Mouse (Mus musculus): Measurements from ENCODE around the gene Fam160b1. TPM values are rescaled to one million over a fixed set of nuclear protein-coding genes. Genes with fewer than 3 reads are reported as not detected.

The Fam160b1 gene
- polyA plus RNA-seq, 1 experiment: 13.7 TPM

GRCm38 (mm10) chr19:57423402-57423801 lies 62.9 kb downstream of the Fam160b1 start:
- Histone ChIP-seq H3K36me3 (ENCODE audit: control insufficient read depth, insufficient read depth, low read length) (no peaks in the 10 kb centered on the region), H3K4me3 (ENCODE audit: control insufficient read depth, low read depth, low read length) (peak overlapping the region; percentile 46; the same call in 1 of the 2 replicates), H3K27ac (ENCODE audit: control insufficient read depth, insufficient read depth, low read depth, low read length) (no peak overlapping the region), H3K27me3 (ENCODE audit: control insufficient read depth, insufficient read depth, low read length) (no peaks in the 10 kb centered on the region), H3K4me1 (ENCODE audit: control insufficient read depth, insufficient read depth, low read length) (peaks cover 5% of the 10 kb centered on the region)
- TF ChIP-seq CTCF (IDR thresholded peaks at IDR 0.05; ENCODE audit: control insufficient read depth, insufficient read depth, insufficient replicate concordance, low read depth, low read length) (no peak), POLR2A (IDR thresholded peaks at IDR 0.05; ENCODE audit: control insufficient read depth, low read depth, low read length) (no peak)

- TF ChIP-seq POLR2A (IDR thresholded peaks at IDR 0.05; ENCODE audit: control insufficient read depth, low read depth, low read length): no peak
- TF ChIP-seq CTCF (IDR thresholded peaks at IDR 0.05; ENCODE audit: control insufficient read depth, insufficient read depth, insufficient replicate concordance, low read depth, low read length): no peak
- Histone ChIP-seq H3K4me3 (ENCODE audit: control insufficient read depth, low read depth, low read length) (peak overlapping the region; percentile 65), H3K36me3 (ENCODE audit: control insufficient read depth, insufficient read depth, low read length) (no peaks in the 10 kb centered on the region), H3K27me3 (ENCODE audit: control insufficient read depth, insufficient read depth, low read length) (no peaks in the 10 kb centered on the region), H3K27ac (ENCODE audit: control insufficient read depth, insufficient read depth, low read depth, low read length) (no peak overlapping the region), H3K4me1 (ENCODE audit: control insufficient read depth, insufficient read depth, low read length) (peaks cover 5% of the 10 kb centered on the region)
Measured at GRCm38 (mm10) chr19:57425296-57425695, 64.8 kb downstream of the Fam160b1 start.

GRCm38 (mm10) chr19:57426841-57427240 lies 66.4 kb downstream of the Fam160b1 start:
- Histone ChIP-seq H3K27me3 (ENCODE audit: control insufficient read depth, insufficient read depth, low read length) (no peaks in the 10 kb centered on the region), H3K27ac (ENCODE audit: control insufficient read depth, insufficient read depth, low read depth, low read length) (no peak overlapping the region), H3K4me1 (ENCODE audit: control insufficient read depth, insufficient read depth, low read length) (peaks cover 5% of the 10 kb centered on the region), H3K4me3 (ENCODE audit: control insufficient read depth, low read depth, low read length) (no peak overlapping the region), H3K36me3 (ENCODE audit: control insufficient read depth, insufficient read depth, low read length) (no peaks in the 10 kb centered on the region)
- TF ChIP-seq POLR2A (IDR thresholded peaks at IDR 0.05; ENCODE audit: control insufficient read depth, low read depth, low read length): no peak
- TF ChIP-seq CTCF (IDR thresholded peaks at IDR 0.05; ENCODE audit: control insufficient read depth, insufficient read depth, insufficient replicate concordance, low read depth, low read length): no peak

GRCm38 (mm10) chr19:57427756-57428438 lies 67.4 kb downstream of the Fam160b1 start:
- H3K4me1 ChIP-seq (ENCODE audit: control insufficient read depth, insufficient read depth, low read length): peaks cover 4% of the 10 kb centered on the region
- no peak overlapping the region for H3K27ac ChIP-seq (ENCODE audit: control insufficient read depth, insufficient read depth, low read depth, low read length)
- H3K4me3 ChIP-seq (ENCODE audit: control insufficient read depth, low read depth, low read length): no peak overlapping the region
- TF ChIP-seq POLR2A (IDR thresholded peaks at IDR 0.05; ENCODE audit: control insufficient read depth, low read depth, low read length) (no peak), CTCF (IDR thresholded peaks at IDR 0.05; ENCODE audit: control insufficient read depth, insufficient read depth, insufficient replicate concordance, low read depth, low read length) (no peak)
- H3K27me3 ChIP-seq (ENCODE audit: control insufficient read depth, insufficient read depth, low read length): no peaks in the 10 kb centered on the region
- no peaks in the 10 kb centered on the region for H3K36me3 ChIP-seq (ENCODE audit: control insufficient read depth, insufficient read depth, low read length)

- no peak for TF ChIP-seq CTCF (IDR thresholded peaks at IDR 0.05; ENCODE audit: control insufficient read depth, insufficient read depth, insufficient replicate concordance, low read depth, low read length)
- no peak for TF ChIP-seq POLR2A (IDR thresholded peaks at IDR 0.05; ENCODE audit: control insufficient read depth, low read depth, low read length)
- H3K4me1 ChIP-seq (ENCODE audit: control insufficient read depth, insufficient read depth, low read length): peaks cover 4% of the 10 kb centered on the region
Measured at GRCm38 (mm10) chr19:57428641-57429040, 68.2 kb downstream of the Fam160b1 start.

GRCm38 (mm10) chr19:57429926-57430325 lies 69.4 kb downstream of the Fam160b1 start:
- Histone ChIP-seq H3K4me3 (ENCODE audit: control insufficient read depth, low read depth, low read length) (no peak overlapping the region), H3K27me3 (ENCODE audit: control insufficient read depth, insufficient read depth, low read length) (no peaks in the 10 kb centered on the region), H3K27ac (ENCODE audit: control insufficient read depth, insufficient read depth, low read depth, low read length) (no peak overlapping the region), H3K4me1 (ENCODE audit: control insufficient read depth, insufficient read depth, low read length) (peaks cover 3% of the 10 kb centered on the region), H3K36me3 (ENCODE audit: control insufficient read depth, insufficient read depth, low read length) (no peaks in the 10 kb centered on the region)
- TF ChIP-seq CTCF (IDR thresholded peaks at IDR 0.05; ENCODE audit: control insufficient read depth, insufficient read depth, insufficient replicate concordance, low read depth, low read length): no peak
- TF ChIP-seq POLR2A (IDR thresholded peaks at IDR 0.05; ENCODE audit: control insufficient read depth, low read depth, low read length): no peak

More at GRCm38 (mm10) chr19:57428641-57429040, 68.2 kb downstream of the Fam160b1 start:
- Histone ChIP-seq H3K27me3 (ENCODE audit: control insufficient read depth, insufficient read depth, low read length) (no peaks in the 10 kb centered on the region), H3K4me3 (ENCODE audit: control insufficient read depth, low read depth, low read length) (no peak overlapping the region), H3K36me3 (ENCODE audit: control insufficient read depth, insufficient read depth, low read length) (no peaks in the 10 kb centered on the region), H3K27ac (ENCODE audit: control insufficient read depth, insufficient read depth, low read depth, low read length) (no peak overlapping the region)

GRCm38 (mm10) chr19:57431476-57431875 lies 71.0 kb downstream of the Fam160b1 start:
- Histone ChIP-seq H3K4me1 (ENCODE audit: control insufficient read depth, insufficient read depth, low read length) (no peaks in the 10 kb centered on the region), H3K36me3 (ENCODE audit: control insufficient read depth, insufficient read depth, low read length) (no peaks in the 10 kb centered on the region)

More at GRCm38 (mm10) chr19:57431476-57431875, 71.0 kb downstream of the Fam160b1 start:
- no peak overlapping the region for H3K4me3 ChIP-seq (ENCODE audit: control insufficient read depth, low read depth, low read length)
- H3K27me3 ChIP-seq (ENCODE audit: control insufficient read depth, insufficient read depth, low read length): no peaks in the 10 kb centered on the region
- no peak for TF ChIP-seq CTCF (IDR thresholded peaks at IDR 0.05; ENCODE audit: control insufficient read depth, insufficient read depth, insufficient replicate concordance, low read depth, low read length)
- no peak for TF ChIP-seq POLR2A (IDR thresholded peaks at IDR 0.05; ENCODE audit: control insufficient read depth, low read depth, low read length)
- H3K27ac ChIP-seq (ENCODE audit: control insufficient read depth, insufficient read depth, low read depth, low read length): no peak overlapping the region

Data from testis, adult 2 months (tissue).